ENCODE assay signal across 22 mouse cellular contexts in the genomic region with DNA sequence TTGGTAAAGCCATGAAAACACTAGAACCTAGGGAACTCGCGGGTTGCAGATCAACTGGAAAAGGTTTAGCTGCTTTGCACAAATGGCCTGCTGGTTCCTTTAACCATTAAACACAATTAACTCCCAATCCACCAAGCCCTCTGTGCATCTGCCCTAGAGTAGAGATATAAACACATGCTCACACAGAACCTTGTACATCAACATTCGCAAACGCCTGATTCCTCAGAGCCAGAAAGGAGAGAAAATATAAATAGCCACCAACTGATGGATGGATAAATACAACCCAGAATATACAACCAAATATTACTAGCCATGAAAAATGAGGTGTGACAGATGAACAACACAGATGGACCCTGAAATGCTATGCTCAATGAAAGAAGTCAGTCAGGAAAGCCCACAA.
DNase-seq lines count a peak whose midpoint lies in the region; ATAC-seq and TF ChIP-seq lines count a peak whose summit lies in the region.
"Had no signal": no experiment of that assay in that cellular context is flagged by ENCODE, and none has a peak within 500 bp of the region (broad histone marks: within the 10 kb centered on the region; RNA-seq: fewer than 3 reads in every experiment).

No protein-coding gene starts in this region.

- H3K9me3 ChIP-seq in lung, embryonic 14.5 days (ENCODE audit: low read depth, low read length) = no peaks in the 10 kb centered on the region
- H3K9me3 ChIP-seq in lung, embryonic 15.5 days = no peaks in the 10 kb centered on the region
- no peaks in the 10 kb centered on the region for H3K9me3 ChIP-seq in lung, embryonic 16.5 days (ENCODE audit: control insufficient read depth, low read length)
- H3K9me3 ChIP-seq: G1E had no signal

- H3K4me1 ChIP-seq in lung, embryonic 14.5 days (ENCODE audit: insufficient read depth) = peaks cover 29% of the 10 kb centered on the region
- H3K4me1 ChIP-seq in lung, embryonic 15.5 days = peaks cover 26% of the 10 kb centered on the region
- H3K4me1 ChIP-seq in lung, adult 2 months (ENCODE audit: control insufficient read depth, insufficient read depth, low read length) = peaks cover 10% of the 10 kb centered on the region
- peaks cover 16% of the 10 kb centered on the region for H3K4me1 ChIP-seq in lung, embryonic 16.5 days (replicated peaks; ENCODE audit: control insufficient read depth, insufficient read depth, low read length)

- H3K4me3 ChIP-seq in lung, embryonic 14.5 days (ENCODE audit: low read depth, low read length) = no peak overlapping the region
- no peak overlapping the region for H3K4me3 ChIP-seq in lung, embryonic 15.5 days
- no peak overlapping the region for H3K4me3 ChIP-seq in lung, adult 2 months (replicated peaks; ENCODE audit: extremely low read depth, low read depth, low read length)
- no peak overlapping the region for H3K4me3 ChIP-seq in lung, embryonic 16.5 days (ENCODE audit: low read length)

- H3K9ac ChIP-seq in lung, embryonic 14.5 days = no peak overlapping the region
- no peak overlapping the region for H3K9ac ChIP-seq in lung, embryonic 15.5 days
- no peak overlapping the region for H3K9ac ChIP-seq in lung, embryonic 16.5 days (ENCODE audit: low read length)

- H3K27me3 ChIP-seq in lung, embryonic 14.5 days (ENCODE audit: insufficient read depth, low read length) = no peaks in the 10 kb centered on the region
- H3K27me3 ChIP-seq in lung, embryonic 15.5 days = no peaks in the 10 kb centered on the region
- H3K27me3 ChIP-seq in lung, embryonic 16.5 days (ENCODE audit: control insufficient read depth, insufficient read depth, low read depth, low read length) = no peaks in the 10 kb centered on the region
- H3K27me3 ChIP-seq: CH12.LX, Patski had no signal

- TF ChIP-seq CTCF in lung, embryonic 14.5 days (IDR thresholded peaks at IDR 0.05; ENCODE audit: low read depth) = no peak
- no peak for TF ChIP-seq CTCF in lung, adult 2 months (IDR thresholded peaks at IDR 0.05; ENCODE audit: insufficient read depth, low read length)

- 48% methylated on average over 4 of the region's 4 CpGs for WGBS in lung, embryonic 14.5 days
- 49% methylated on average over 4 of the region's 4 CpGs for WGBS in lung, embryonic 15.5 days
- WGBS in lung, adult 2 months = 70% methylated on average over 4 of the region's 4 CpGs
- 49% methylated on average over 4 of the region's 4 CpGs for WGBS in lung, embryonic 16.5 days

- no peak overlapping the region for H3K4me2 ChIP-seq in lung, embryonic 14.5 days
- H3K4me2 ChIP-seq in lung, embryonic 15.5 days = no peak overlapping the region
- H3K4me2 ChIP-seq in lung, embryonic 16.5 days (ENCODE audit: low read depth, low read length) = no peak overlapping the region

- no peak overlapping the region for H3K27ac ChIP-seq in lung, embryonic 14.5 days (ENCODE audit: low read depth)
- H3K27ac ChIP-seq in lung, embryonic 15.5 days = no peak overlapping the region
- H3K27ac ChIP-seq in lung, embryonic 16.5 days (ENCODE audit: low read length) = no peak overlapping the region

- DNase-seq in heart, adult 11 months = peak; percentile 11
- DNase-seq in heart, postnatal 10 days = no peak
- DNase-seq in lung, embryonic 14.5 days = peak; percentile 80
- DNase-seq in lung, postnatal 4 days = no peak
- no peak for DNase-seq in lung, adult 2 months
- no peak for DNase-seq in lung, adult 18-20 months
- DNase-seq: adrenal gland, adult 2 months; adrenal gland, adult 8-10 months; adrenal gland, postnatal 10 days; adrenal gland, postnatal 14 days; adrenal gland, postnatal 25 days; adrenal gland, postnatal 36 days; B cell, adult 2 months; cerebellum, adult 11 months; cerebellum, adult 11-12 months had no signal

- H3K36me3 ChIP-seq in lung, embryonic 14.5 days (ENCODE audit: insufficient read depth) = no peaks in the 10 kb centered on the region
- no peaks in the 10 kb centered on the region for H3K36me3 ChIP-seq in lung, embryonic 15.5 days
- no peaks in the 10 kb centered on the region for H3K36me3 ChIP-seq in lung, embryonic 16.5 days (ENCODE audit: control insufficient read depth, insufficient read depth, low read length)

- TF ChIP-seq POLR2A in lung, adult 2 months (IDR thresholded peaks at IDR 0.05; ENCODE audit: borderline replicate concordance, extremely low read depth, low read depth, low read length) = no peak

- intact Hi-C loops in heart, postnatal 10 days (cut with DNase I) = no loop called here

- ATAC-seq in lung, embryonic 14.5 days (ENCODE audit: insufficient read depth) = peak; percentile 66; the same call in 1 of the 2 replicates
- ATAC-seq in lung, embryonic 15.5 days (ENCODE audit: borderline replicate concordance, extremely low read depth, low FRiP score, low TSS enrichment) = peak; percentile 53; the same call in 1 of the 2 replicates
- ATAC-seq in lung, embryonic 16.5 days (ENCODE audit: low read depth) = peak; percentile 35
- ATAC-seq: activated CD4-positive, CD25-positive, alpha-beta regulatory T cell, adult 4 months; CD4-positive, CD25-positive, alpha-beta regulatory T cell, adult 4 months; Patski had no signal

Comparison
In these comparisons a context has a peak if more than half of its experiments do, and no peak if none do; other contexts are left out.
1. DNase-seq: peak in heart, adult 11 months (single experiment) and lung, embryonic 14.5 days (single experiment); none in heart, postnatal 10 days (0 of 2), lung, postnatal 4 days (0 of 2), lung, adult 2 months (single experiment) and lung, adult 18-20 months (0 of 2).
2. Peak in every context shown above with its lines, with median percentiles within 50 percentile points of each other: ATAC-seq.